Mouse (Mus musculus): Measurements from ENCODE around the gene Pex10.

The Pex10 gene

DNA sequence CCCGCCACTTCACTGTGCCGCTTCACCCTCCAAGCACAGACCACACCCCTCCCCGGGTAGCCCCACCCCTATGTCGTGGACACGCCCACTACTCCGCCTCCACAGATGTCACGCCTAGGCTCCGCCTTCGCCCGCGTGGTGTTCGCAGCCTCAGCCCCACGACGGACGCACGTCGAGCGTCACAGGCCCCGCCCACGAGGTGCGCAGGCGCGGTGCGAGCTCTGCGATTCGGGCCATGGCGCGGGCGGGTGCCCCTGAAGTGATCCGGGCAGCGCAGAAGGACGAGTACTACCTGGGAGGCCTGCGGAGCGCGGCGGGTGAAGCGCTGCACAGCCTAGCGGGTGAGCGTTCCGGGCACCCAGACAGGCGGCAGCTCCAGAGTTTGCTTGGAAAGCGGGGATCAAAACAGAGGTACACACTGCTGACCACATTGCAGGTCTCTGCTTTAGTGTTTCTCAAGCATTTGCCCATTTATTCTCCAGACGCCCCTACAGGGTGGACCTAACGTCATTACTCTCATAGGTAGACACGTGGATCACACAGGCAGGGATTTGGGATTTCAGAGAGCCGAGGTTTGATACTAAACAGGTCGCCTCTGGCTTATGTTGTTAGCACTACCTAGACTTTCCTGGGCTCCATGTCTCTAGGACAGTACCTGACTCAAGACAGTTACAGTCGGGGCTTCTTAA, at the start of gene Pex10:
Gene Pex10 (plus strand): TSS at position 183 of the 689 bp plus-strand sequence.
- DNase-seq = peak; percentile 99

DNA sequence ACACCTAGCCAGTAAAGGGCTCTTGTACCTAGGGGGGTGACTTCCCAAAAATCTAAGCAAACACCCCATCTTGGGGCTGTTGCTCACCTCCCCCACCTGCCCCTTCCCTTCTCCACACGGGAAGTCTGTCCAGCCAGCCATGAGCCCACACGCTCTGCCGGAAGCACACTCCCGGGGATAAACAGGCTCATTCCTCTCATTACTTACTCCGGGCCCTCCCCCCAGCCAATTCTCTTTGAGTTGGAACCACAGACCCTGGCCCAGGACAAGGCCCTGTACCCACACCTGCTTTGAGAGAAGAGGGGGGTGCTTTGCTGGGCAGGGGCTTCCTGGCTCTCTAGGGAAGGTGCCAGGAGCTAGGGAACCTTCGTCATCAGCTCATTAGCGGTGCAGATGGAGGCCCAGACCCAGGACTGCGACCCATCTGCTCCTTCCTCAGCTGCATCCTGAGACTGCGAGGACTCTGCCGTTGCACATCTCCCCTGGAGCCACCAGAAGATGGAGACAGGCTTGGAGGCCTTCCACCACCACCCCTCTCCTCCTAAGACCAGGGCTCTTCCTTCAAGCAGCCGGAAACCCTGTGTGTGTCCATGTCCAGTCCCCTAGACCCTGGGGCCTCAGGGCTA, 49.5 kb upstream of the Pex10 start:
- DNase-seq = no peak

DNA sequence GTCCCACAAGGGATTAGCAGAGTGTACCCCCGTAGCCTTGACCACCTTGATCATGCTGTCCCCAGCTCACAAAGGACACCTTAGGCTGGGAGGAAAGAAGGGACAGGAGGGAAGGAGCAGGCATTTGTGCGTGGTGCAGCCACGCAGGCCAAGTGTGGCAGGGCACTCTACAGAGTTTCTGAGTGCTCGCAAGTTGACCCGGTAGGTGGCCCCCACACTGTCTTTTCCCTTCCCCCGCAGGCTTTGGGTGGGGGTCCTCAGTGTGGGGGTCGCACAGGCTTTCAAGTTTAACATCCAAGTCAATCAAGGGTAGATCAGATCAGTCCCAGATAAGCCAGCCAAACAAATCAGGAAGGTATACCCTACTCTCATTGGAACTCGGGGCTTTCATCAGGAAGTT, 48.8 kb upstream of the Pex10 start:
- no peak for DNase-seq

DNA sequence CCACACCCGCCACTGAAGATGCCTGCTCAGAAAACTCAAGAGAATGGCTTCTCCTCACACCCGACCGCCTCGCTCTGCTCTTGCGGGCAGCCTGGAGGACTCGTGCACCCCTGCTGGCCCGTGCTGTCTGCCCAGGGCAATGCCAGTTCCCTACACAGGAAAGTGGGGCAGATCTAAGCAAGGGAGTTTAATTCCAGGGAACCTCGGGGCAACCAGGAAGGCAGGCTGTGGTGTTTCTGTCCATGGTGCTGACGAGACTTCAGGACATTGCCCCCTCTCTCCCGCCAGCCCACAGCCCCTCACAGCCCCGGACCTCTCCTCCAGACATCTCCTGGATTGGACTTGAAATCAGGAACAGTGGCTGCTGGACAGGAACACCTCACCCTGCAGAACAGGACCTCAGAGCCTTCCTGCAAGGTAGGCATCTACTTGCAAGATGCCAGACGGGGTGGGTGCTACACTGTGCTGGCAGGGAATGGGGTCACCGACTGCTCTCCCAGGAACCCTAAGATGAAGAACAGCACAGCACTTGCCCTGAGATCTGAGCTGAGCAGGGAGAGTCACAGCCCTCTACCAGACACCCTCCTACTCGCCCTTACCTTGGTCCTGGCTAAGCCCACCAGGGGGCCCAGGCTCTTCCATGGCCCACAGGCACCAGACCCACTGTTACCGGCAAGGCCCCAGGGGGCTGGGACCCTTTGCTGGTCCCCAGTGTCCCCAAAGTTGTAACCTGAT, 48.0 kb upstream of the Pex10 start:
- DNase-seq = peak; percentile 27

DNA sequence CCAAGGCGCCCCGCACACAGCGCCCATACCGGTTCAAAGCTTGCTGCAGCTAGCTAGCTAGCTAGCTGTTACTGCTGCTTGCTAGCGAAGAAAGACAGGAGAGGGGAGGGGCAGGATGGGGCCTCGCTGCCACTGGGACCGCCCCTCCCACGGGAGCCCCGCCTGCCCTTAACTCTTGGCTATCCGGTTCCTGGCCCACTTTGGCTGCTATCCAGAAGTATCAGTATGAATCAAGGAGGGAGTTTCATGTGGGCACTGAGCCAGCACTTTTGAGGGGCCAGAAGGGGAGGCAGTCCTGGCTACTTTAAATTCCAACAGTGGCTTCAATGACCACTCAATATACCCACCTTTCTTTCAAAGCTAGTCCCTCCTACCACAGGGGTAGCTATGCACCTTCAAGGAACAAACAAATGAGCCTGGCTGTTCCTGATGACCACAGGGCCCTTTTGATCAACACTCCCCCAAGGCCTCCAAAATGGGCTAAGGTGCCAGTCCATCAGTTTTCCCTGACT, 47.4 kb upstream of the Pex10 start:
- DNase-seq = peak; percentile 30

DNA sequence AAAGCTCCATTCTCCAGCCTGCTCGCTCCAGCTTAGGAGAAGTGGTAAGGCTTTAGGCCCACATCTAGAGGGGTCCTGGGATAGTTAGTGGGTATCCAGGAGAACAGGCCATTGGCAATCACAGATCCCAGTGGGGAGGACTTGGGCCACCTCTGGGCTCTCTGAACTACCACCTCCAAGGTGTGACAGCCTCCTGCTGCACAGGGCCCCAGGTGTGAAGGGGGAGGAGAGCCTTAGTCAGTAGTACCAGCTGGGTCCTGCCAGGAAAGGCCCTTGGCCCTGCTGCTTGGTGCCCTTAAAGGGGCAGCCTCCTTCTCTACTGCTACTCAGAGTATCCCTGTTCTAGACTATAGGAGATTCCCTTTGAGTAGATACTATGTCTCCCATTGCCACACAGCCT, 46.7 kb upstream of the Pex10 start:
- no peak for DNase-seq

DNA sequence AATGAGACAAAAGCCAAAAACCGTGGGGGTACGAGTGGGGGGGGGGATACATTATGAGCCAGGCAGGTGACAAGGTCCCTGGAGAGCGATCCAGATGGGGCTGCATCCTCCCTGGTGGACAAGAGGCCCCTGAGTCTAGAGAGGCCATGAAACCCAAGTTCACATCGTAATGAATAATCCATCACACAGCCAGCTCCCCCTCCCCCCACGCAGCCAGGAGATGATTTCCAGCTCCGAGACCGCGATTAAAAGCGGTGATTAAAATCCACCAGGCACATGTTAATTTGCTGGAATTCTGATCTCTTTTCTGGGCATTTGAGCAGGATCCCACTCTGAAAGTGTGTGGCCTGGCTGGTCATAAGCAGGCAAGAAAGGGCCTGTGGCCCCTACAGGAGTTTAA, 46.0 kb upstream of the Pex10 start:
- DNase-seq = no peak

DNA sequence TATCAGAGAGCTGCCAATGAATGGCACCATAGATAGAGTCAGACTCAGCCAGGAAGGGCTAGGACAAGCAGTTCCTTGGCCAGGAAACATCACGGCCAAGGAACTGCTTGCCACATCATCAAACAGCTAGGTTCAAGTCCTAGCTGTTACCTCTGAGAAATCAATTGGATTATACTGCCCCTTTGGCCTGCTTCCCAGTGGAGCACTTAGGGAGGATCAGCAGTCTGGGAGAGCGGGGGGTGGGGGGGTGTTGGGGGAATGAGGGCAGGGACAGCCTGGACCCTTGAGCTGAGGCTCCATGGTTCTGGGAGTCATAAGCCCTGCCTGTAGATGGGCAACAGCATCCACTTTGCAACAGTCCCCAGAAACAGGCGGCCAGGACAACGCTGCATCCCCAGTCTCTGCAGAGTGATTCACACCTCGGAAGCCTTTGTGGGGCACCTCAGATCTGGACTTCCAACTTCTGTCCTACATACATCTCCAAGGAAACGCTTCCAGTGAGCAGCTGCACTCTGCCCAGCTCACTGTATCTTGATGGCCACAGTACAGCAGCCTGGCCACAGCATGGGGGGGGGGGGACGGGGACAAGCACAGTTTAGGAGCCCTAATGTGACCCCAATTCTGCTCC, 44.5 kb upstream of the Pex10 start:
- DNase-seq = no peak

DNA sequence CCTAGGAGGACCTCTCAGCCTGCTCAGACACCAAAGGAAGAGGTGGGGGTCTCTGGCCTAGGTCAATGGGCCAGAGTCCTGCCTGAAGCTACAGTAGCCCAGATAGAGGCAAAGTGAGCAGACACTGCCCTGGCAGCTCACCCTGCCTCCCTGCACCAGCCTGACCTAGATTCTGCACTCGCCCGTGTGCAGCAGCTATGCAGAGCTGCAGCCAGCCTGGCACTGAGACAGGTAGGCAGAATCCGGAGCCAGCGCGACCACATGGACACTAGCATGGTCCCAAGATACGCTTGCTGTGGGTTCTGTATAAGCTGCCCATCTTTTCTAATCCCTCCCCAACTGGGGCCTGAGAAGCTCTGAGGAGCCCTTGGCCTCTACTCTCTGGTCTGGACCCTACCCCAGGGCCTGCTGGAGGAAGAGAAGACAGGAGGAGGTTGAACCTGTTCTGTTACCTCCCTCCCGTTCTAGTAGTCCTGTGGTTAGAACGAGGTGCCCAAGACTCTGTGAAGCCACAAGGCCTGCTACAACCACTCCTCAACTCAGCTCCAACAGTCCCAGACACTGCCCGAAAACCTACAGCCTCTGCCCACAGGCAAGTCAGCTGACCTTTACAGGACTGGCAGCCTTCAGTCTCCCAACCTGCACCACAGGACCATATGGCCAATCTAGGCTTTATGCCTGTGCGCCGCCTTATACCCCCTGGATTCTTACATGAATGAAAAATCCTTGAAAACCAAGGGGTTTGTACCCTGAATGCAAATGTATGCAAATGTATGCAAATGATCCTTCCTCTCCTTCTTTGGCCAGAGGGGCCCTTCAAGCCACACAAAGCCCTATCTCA, 42.4 kb upstream of the Pex10 start:
- no peak for DNase-seq

DNA sequence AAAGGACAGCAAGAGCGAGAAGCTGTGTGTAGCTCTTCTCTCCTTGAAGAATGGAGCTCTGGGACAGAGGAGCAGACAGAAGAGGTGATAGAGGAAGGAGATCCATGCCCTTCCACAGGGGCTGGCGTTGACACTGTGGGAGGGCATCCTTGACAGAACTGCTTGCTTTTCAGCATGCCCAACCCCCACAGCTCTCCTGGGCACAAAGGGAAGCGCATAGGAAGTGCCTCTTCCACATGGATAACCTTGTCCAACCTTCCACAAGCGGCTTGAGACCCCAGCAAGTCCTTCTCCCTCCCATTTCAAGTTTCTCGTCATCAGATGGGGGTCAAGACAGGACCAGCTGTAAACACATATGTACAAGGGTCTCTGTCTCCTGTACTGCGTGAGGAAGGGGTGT, 33.7 kb upstream of the Pex10 start:
- no peak for DNase-seq

DNA sequence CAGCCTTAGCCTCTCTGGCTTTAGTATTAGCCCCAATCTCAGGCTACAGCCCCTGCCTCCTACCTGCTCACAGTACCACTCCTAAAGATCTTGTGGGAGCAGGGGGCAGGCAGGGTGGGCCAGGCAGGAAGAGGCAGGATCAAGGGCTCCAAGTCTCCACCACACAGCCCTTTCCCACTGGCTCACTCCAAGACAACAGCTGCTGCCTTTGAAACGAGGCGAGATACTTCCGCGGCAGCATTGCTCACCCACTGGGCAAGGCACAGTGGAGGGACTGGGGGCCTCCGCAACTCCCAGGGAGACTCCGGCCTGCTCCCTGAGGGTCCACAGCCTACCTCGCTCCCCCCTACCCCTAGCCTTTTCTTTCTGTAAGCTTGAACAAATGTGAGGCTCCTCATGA, 32.6 kb upstream of the Pex10 start:
- no peak for DNase-seq

DNA sequence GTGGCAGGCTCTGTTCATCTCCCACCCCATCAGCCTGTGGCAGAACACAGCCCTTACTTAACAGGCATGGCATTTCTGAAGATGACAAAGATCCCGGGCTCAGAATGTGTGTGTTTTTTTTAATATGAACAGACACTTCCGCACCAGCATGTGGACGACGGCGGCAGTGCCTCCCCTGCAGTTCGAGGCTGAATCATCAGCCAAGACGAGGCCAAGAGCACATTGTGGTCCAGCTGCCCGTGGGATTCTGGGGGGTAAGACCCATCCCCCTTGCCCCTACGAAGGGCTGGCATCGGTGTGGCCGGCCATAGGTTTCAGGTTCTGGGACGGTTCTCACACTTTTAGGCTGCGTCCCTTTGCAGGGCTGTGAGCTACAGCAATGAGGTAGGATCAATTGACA, 32.0 kb upstream of the Pex10 start:
- no peak for DNase-seq

DNA sequence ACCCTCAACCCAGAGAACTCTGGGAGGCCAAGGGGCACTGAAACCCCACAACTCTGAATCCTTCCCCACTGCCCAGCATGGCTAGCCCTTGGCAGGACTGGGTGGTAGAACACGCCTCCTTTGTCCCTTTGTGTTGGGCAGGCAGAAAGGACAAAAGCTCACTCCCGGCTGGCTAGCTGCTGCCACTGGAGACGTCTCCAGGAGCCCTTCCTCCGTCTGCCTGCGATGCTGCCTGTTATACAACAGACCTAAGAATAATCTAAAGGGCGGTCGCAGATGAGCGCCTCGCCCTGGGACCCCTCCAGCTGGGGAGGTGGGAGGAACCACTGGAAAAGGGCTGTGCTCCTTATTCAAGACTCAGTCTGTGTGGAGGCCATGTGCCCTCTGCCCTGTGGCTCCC, 26.6 kb upstream of the Pex10 start:
- DNase-seq = no peak

DNA sequence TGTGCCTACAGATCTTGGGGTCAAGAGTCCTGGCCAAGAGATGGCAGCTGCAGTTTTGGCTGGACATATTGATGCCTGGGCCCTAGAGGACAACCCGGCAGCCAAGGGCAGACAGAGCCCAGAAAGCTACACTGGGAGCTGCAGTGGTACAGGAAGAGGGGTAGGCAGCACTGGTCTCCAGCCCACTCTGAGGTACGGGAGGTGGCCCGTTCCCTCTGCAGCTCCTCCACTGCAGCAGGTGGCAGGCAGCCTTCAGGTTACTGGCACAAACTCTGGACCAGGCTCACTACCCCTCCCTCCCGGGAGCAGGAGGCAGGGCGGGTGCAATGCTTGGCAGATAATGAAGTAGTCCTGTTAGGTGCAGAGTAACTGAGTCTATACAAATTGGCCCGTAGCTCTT, 26.1 kb upstream of the Pex10 start:
- DNase-seq = no peak

DNA sequence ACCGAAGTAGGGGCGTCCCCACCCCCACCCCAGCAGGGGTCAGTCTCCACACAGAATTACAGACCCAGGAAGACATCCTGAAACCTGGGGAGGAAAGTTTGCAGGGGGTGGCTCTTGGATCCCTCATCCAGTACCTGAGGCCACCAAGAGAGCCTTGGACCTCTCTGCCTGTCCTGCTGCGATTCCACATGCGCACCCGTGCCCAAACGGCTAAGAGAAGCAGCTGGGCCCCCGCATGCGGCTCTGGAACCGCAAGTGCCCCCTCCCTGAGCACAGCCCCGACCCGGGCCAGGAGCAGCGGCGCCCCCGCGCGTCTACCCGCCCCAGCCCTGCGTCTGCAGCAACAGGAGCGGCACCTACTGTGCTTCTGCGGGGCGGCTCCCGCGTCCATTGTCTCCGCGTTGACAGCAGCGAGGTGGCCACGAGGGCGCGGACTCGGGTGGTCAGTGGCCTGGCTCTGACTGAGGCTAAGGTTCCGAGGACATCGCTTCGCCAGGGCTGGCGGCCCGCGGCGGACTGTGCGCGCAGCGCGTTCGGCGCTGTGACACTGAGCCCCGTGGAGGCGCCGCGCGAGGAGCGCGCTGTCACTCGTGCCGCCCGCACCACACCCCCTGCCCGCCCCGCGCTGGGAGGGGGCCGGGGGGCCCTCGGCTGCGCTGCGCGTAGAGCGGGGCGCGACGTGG, 24.1 kb upstream of the Pex10 start:
- no peak for DNase-seq

DNA sequence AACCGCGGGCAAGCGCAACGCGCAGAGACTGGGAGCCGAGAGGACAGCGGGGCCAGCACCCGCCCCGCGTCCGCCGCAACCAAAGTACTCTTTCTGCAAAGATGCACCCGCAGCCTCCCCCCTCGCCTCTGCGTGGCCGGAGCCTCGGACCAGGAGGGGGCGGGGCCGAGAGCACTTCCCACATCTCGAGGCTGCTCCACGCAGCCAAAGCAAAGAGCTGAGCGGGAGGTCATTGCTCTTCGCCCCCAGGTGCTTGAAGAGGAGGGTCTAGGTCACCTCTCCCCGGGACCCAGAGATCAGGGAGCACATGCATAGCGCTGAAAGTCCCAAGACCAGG, 23.6 kb upstream of the Pex10 start:
- DNase-seq = no peak

DNA sequence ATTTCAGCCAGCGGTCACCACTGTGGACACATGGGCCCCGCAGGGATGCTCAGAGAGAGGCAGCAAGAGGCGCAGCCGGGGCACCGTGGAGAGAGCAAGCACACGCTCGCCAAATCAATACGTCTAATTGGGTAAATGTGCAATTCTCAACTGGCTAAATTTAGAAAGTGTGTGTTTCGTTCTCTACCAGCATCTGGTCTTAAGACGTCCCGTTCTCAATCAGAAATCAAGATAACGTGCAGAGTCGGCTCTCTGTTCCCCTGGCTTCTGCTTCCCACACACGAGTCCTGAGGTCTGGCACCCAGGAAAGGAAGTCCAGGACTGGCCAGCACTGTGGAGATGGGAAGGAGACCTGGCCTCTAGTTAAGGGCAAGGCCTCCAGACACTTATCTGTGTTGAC, 20.2 kb upstream of the Pex10 start:
- DNase-seq = no peak

DNA sequence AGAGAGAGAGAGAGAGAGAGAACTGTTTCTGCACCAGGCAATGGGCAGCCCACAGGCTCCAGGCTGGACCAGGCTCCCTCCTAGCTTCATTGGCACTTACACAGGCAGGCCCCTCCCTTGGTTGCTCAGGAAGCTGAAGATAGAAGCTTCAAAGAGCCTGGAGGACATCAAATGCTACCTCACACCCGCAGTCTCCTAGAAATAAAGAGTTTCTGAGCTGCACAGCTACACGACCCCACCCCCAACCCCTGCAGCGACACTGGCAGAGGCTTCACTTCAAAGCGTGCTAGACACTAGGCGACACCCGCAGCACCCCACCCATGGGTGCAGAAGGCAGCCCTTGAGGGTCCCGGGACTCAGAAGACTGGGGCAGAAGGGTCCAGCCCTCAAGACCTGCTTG, 16.7 kb upstream of the Pex10 start:
- DNase-seq = no peak

DNA sequence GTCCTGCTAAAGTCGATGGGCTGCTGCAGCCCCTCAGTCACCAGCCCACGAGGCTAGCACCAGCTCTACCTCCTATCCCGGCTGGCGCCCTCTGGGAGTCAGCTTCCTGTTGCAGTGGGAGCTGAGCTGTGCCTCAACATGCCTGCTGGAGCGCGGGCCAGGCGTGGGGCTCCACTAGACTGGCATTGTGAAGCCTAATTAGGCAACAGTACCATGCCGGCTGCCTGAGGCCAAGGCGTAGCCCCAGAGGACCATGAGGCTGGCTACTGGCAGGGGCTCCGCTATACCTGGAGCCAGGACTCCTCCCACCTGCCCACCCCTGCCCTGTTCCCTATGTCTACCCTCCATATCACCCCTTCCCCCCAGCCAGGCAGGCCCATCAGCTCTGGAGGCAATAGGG, 10.1 kb upstream of the Pex10 start, which contains the start of gene Plch2:
Gene Plch2 (minus strand): TSS at position 61 of the 400 bp plus-strand sequence.
- DNase-seq = no peak

DNA sequence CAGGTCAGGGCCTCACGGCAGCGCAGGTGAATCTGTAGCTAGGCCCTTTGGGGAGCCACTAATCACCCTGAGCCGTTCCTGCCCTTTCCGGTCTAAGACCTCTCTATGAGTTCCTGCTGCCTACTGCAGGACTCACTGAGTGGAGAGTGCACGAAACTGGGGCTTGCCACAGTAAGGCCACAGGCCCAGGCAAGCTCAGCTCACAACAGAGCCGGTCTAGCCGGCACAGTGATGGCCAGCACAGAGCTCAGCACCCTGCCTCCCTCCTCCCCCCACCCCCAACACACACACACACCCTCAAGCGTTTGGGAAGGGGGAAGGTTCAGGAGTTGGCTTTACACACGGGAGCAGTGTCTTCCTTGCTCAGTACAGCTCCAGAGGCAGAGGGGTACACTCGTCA, 8.5 kb upstream of the Pex10 start:
- no peak for DNase-seq

DNA sequence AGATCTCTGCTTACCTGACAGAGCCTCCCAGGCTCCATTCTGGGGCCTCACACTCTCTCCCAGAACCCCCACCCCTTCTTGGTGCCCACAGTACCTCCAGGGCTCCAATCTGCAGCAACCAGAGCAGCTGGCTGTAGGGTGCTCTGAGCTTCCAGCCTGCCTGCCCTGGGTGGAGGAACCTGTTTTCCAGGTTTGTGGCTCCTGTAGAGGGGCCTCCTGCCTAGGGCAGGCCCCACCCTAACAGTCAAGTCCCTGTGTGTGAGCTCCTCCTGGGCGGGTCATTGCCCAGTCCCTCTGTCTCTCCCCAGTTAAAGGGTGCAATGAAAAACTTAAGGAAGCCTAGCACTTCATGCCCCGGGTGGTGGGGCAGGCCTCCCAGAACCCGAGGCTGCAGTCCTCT, 2.9 kb upstream of the Pex10 start:
- no peak for DNase-seq

DNA sequence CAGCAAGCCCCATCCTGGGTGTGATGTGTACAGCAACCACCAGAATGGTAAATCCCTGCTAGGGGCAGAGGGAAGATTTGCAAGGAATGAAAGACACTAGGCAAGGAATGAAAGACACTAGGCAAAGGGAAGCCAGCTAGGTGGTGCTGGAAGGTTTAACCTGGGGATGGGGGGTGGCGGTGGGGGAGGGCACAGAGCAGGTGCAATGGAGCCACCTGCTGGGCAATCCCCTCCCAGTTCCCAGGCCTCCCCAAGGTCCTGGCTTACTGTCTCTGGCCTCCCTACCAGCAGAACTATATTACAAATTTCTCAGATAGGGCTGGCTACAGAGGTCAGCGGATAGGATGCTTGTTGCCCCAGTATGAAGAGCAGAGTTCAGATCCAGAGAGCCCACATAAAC, 2.3 kb upstream of the Pex10 start:
- no peak for DNase-seq

Data from liver (tissue).